Mouse (Mus musculus) ES-E14 (cell line): ENCODE measurements at regions not wholly inside any gene's neighbourhood (a gene's known extent, or its start where the extent isn't known, plus 50 kb on each side); places are given as distances from the start of the nearest gene placed in this dataset.

Experiments used
- CHD2 ChIP-seq: IDR thresholded peaks from 2 replicates; pipeline ENCODE4 v1.6.1; 2014; ENCODE audit warnings: mild to moderate bottlenecking, low read depth, low read length, inconsistent platforms
- MAFK ChIP-seq: IDR thresholded peaks from 2 replicates; pipeline ENCODE4 v1.6.1; 2014; ENCODE audit warnings: mild to moderate bottlenecking, low read depth, low read length, inconsistent platforms; ENCODE audit not compliant: insufficient read depth
- ZC3H11A ChIP-seq: IDR thresholded peaks from 2 replicates; pipeline ENCODE4 v1.6.1; 2012; ENCODE audit warnings: low read depth, mild to moderate bottlenecking, inconsistent platforms, low read length, borderline replicate concordance
- ZNF384 ChIP-seq: IDR thresholded peaks from 2 replicates; pipeline ENCODE4 v1.6.1; 2012; ENCODE audit warnings: low read depth, low read length, inconsistent platforms

DNA sequence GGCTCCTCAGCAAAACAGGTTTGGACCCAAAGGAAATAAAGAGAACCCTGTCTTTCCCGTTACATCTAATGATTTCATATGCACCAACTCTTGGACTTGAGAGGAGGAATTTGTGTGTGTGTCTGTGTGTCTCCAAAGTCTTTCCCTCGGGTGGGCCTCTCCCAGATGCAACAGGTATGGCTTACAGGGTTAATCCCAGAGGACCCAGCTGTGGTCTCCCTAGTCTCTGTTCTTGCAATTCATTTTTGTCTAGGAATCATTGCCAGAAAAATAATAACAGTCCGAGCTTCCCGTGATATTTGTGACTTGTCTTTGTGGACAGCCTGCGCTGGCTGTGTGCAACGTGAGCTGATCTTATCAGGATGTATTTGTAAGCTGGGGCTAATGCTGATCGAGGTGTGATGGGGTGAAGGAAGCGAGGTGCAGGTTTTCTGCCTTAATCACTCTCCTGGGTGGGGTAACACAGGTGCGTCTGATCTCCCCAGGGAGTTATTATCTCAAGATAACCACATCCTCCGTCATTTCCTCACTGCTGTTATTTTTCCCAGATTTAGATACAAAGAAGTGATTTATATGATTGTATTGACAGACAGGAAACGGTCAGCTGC is 627.2 kb upstream of the Sox9 start:
- TF ChIP-seq CHD2 (no peak), ZC3H11A (no peak), ZNF384 (no peak), MAFK (no peak)
